Mouse (Mus musculus): ENCODE data around the gene Rnf223. TPM values are rescaled to one million over a fixed set of nuclear protein-coding genes. Genes with fewer than 3 reads are reported as not detected.

Gene Rnf223
- polyA plus RNA-seq, 1 experiment from 2014 or later, result 0.16 TPM

- no peaks in the 10 kb centered on the region for H3K9me3 ChIP-seq
- WGBS, result 63% methylated on average over 6 of the region's 6 CpGs
These were observed 30.9 kb upstream of the Rnf223 start for GRCm38 (mm10) chr4:156099427-156099826.

DNA sequence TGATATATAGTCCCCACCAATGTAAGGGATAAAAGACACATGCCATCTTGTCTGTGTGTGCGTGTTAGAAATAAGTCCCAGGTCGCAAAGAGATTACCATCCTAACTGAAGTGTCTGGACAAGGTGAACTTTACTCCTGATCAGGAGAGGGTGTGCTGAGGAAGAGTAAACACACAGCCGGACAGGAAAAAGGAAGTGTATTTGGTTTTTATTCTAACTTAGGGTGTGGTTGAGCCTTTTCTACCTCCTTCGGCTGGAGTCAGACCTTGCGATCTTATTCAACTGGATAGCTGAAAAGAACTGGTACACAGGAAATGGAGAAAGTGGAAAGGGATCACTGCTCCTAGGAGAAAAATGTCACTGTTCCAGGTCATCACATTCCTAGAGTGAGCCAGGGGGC, 29.8 kb upstream of the Rnf223 start:
- WGBS, result 86% methylated on average over 5 of the region's 5 CpGs
- H3K9ac ChIP-seq, result no peak overlapping the region
- no peak overlapping the region for H3K27ac ChIP-seq (replicated peaks)
- ATAC-seq (ENCODE audit: extremely low read depth, insufficient number of reproducible peaks, low FRiP score, low TSS enrichment), result no peak
- no peaks in the 10 kb centered on the region for H3K9me3 ChIP-seq
- H3K36me3 ChIP-seq, result no peaks in the 10 kb centered on the region
- H3K27me3 ChIP-seq (replicated peaks), result 0 out of 2 replicates have a peak, but pooled peaks cover 8% of the 10 kb centered on the region
- H3K4me2 ChIP-seq, result no peak overlapping the region
- peaks cover 20% of the 10 kb centered on the region for H3K4me1 ChIP-seq
- no peak overlapping the region for H3K4me3 ChIP-seq

More at GRCm38 (mm10) chr4:156099427-156099826, 30.9 kb upstream of the Rnf223 start:
- no peaks in the 10 kb centered on the region for H3K36me3 ChIP-seq
- 0 out of 2 replicates have a peak, but pooled peaks cover 8% of the 10 kb centered on the region for H3K27me3 ChIP-seq (replicated peaks)
- no peak overlapping the region for H3K4me3 ChIP-seq
- no peak overlapping the region for H3K9ac ChIP-seq
- no peak overlapping the region for H3K4me2 ChIP-seq
- no peak for ATAC-seq (ENCODE audit: extremely low read depth, insufficient number of reproducible peaks, low FRiP score, low TSS enrichment)
- H3K27ac ChIP-seq (replicated peaks), result no peak overlapping the region
- H3K4me1 ChIP-seq, result peaks cover 20% of the 10 kb centered on the region

- Histone ChIP-seq H3K9ac (no peak overlapping the region), H3K36me3 (no peaks in the 10 kb centered on the region), H3K4me3 (no peak overlapping the region), H3K9me3 (no peaks in the 10 kb centered on the region), H3K4me1 (peaks cover 20% of the 10 kb centered on the region), H3K4me2 (no peak overlapping the region), H3K27ac (replicated peaks) (no peak overlapping the region), H3K27me3 (replicated peaks) (0 out of 2 replicates have a peak, but pooled peaks cover 8% of the 10 kb centered on the region)
- 40% methylated on average over 3 of the region's 3 CpGs for WGBS
- no peak for ATAC-seq (ENCODE audit: extremely low read depth, insufficient number of reproducible peaks, low FRiP score, low TSS enrichment)
These were observed 28.8 kb upstream of the Rnf223 start for GRCm38 (mm10) chr4:156101481-156101903.

GRCm38 (mm10) chr4:156103342-156103741, 27.0 kb upstream of the Rnf223 start:
- Histone ChIP-seq H3K4me3 (no peak overlapping the region), H3K27ac (replicated peaks) (no peak overlapping the region), H3K36me3 (no peaks in the 10 kb centered on the region), H3K9ac (no peak overlapping the region), H3K4me1 (peaks cover 4% of the 10 kb centered on the region; the same call in 1 of the 2 replicates), H3K27me3 (replicated peaks) (0 out of 2 replicates have a peak, but pooled peaks cover 8% of the 10 kb centered on the region), H3K9me3 (no peaks in the 10 kb centered on the region), H3K4me2 (no peak overlapping the region)
- no peak for ATAC-seq (ENCODE audit: extremely low read depth, insufficient number of reproducible peaks, low FRiP score, low TSS enrichment)
- 52% methylated on average over 4 of the region's 4 CpGs for WGBS

- no peak for ATAC-seq (ENCODE audit: extremely low read depth, insufficient number of reproducible peaks, low FRiP score, low TSS enrichment)
- 24% methylated on average over 12 of the region's 13 CpGs for whole genome bisulfite sequencing
- Histone ChIP-seq H3K4me3 (peak overlapping the region; percentile 72), H3K4me2 (peak overlapping the region; percentile 73), H3K9me3 (no peaks in the 10 kb centered on the region), H3K36me3 (no peaks in the 10 kb centered on the region), H3K27me3 (replicated peaks) (no peaks in the 10 kb centered on the region), H3K4me1 (peaks cover 28% of the 10 kb centered on the region), H3K27ac (replicated peaks) (peak overlapping the region; percentile 82), H3K9ac (peak overlapping the region; percentile 83)
These were observed 21.4 kb upstream of the Rnf223 start for GRCm38 (mm10) chr4:156108606-156109546.

GRCm38 (mm10) chr4:156109570-156110331, 20.6 kb upstream of the Rnf223 start, which contains the start of gene 9430015G10Rik:
Gene 9430015G10Rik (plus strand): TSS chr4:156109982.
- peak within 1 kb of the TSS; percentile 89 for H3K27ac ChIP-seq (replicated peaks)
- H3K27me3 ChIP-seq (replicated peaks), result no peaks in the 10 kb centered on the region
- no peaks in the 10 kb centered on the region for H3K9me3 ChIP-seq
- peak within 1 kb of the TSS; percentile 89 for H3K9ac ChIP-seq
- peak within 1 kb of the TSS; percentile 81 for H3K4me2 ChIP-seq
- peak; percentile 99 for ATAC-seq (ENCODE audit: extremely low read depth, insufficient number of reproducible peaks, low FRiP score, low TSS enrichment)
- peaks cover 28% of the 10 kb centered on the region for H3K4me1 ChIP-seq
- WGBS, result under 1% methylated on average over 60 of the region's 60 CpGs
- peaks cover 5% of the 10 kb centered on the region for H3K36me3 ChIP-seq
- H3K4me3 ChIP-seq, result peak within 1 kb of the TSS; percentile 72

DNA sequence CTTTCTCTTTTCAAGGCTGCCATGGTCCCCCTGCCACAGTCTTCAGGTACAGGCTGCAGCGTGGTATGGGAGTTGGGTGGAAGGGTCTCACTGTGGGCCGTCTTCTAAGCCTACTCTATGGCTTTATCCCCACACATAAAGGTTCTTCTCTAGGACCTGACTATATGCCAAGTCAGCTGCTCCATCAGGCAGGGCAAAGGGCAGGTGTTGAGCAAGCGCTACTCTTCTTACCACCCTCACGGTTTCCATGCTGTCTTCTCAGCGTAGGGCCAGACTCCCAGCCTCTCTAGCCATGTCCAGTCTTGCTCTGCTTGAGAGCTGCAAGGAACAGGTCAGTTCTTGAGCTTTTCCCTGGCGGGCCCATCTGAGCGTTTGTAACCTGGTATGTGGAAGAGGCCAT, 6.2 kb upstream of the Rnf223 start:
- Histone ChIP-seq H3K27ac (replicated peaks) (no peak overlapping the region), H3K36me3 (peaks cover 91% of the 10 kb centered on the region), H3K4me3 (no peak overlapping the region), H3K9ac (no peak overlapping the region), H3K27me3 (replicated peaks) (no peaks in the 10 kb centered on the region), H3K4me1 (no peaks in the 10 kb centered on the region), H3K9me3 (no peaks in the 10 kb centered on the region), H3K4me2 (no peak overlapping the region)
- WGBS, result 92% methylated on average over 7 of the region's 7 CpGs
- ATAC-seq (ENCODE audit: extremely low read depth, insufficient number of reproducible peaks, low FRiP score, low TSS enrichment), result no peak

GRCm38 (mm10) chr4:156125393-156125792, 4.9 kb upstream of the Rnf223 start:
- no peak for ATAC-seq (ENCODE audit: extremely low read depth, insufficient number of reproducible peaks, low FRiP score, low TSS enrichment)
- Histone ChIP-seq H3K4me3 (no peak overlapping the region), H3K36me3 (peaks cover 78% of the 10 kb centered on the region), H3K9me3 (no peaks in the 10 kb centered on the region), H3K4me1 (no peaks in the 10 kb centered on the region), H3K27ac (replicated peaks) (no peak overlapping the region), H3K27me3 (replicated peaks) (no peaks in the 10 kb centered on the region), H3K4me2 (no peak overlapping the region), H3K9ac (no peak overlapping the region)
- WGBS, result 94% methylated on average over 6 of the region's 6 CpGs

DNA sequence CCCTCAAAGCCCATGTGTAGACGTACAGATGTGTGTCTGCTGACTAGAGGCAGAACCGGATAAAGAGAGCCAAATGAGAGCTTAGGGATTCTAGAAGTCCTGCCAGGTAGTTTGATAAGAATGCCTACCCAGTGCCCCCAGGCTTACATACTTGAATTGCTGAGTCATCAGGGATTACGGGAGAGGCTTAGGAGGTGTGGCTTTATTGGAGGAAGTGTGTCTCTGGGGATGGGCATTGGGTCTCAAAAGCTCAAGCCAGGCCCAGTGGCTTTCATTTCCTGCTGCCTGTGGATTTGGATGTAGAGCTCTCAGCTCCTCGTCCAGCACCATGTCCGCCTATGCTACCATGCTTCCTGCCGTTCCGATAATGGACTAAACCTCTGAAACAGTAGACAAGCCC, 3.5 kb upstream of the Rnf223 start:
- 80% methylated on average over 7 of the region's 7 CpGs for WGBS
- no peaks in the 10 kb centered on the region for H3K4me1 ChIP-seq

DNA sequence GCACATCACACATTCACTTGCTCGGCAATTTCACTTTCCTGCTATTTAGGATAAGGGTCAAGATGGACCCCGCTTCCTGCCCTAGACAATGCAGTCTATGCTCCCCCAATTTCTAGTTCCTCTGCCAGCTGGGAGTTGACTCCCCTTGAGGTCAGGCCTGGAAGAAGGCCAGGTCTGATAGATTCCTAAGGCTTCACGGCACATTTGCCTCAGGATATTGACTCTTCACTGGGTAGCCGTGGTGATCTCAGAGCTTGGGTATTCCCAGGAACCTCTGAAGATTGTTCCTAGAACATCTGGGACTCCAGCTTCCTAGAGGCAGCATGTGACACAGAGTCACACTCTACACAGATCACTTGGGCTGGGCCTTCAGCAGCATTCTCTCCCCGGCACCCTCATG, 1.6 kb upstream of the Rnf223 start:
- ATAC-seq (ENCODE audit: extremely low read depth, insufficient number of reproducible peaks, low FRiP score, low TSS enrichment), result no peak
- WGBS, result 65% methylated on average over 5 of the region's 5 CpGs
- H3K9ac ChIP-seq, result no peak overlapping the region
- no peaks in the 10 kb centered on the region for H3K4me1 ChIP-seq
- no peaks in the 10 kb centered on the region for H3K27me3 ChIP-seq (replicated peaks)
- no peak overlapping the region for H3K4me2 ChIP-seq
- peaks cover 45% of the 10 kb centered on the region for H3K36me3 ChIP-seq
- no peak overlapping the region for H3K4me3 ChIP-seq
- H3K27ac ChIP-seq (replicated peaks), result no peak overlapping the region
- no peaks in the 10 kb centered on the region for H3K9me3 ChIP-seq

More for the DNA sequence above, 3.5 kb upstream of the Rnf223 start:
- ATAC-seq (ENCODE audit: extremely low read depth, insufficient number of reproducible peaks, low FRiP score, low TSS enrichment), result no peak
- peaks cover 64% of the 10 kb centered on the region for H3K36me3 ChIP-seq
- no peak overlapping the region for H3K9ac ChIP-seq
- no peaks in the 10 kb centered on the region for H3K27me3 ChIP-seq (replicated peaks)
- H3K4me3 ChIP-seq, result no peak overlapping the region
- H3K27ac ChIP-seq (replicated peaks), result no peak overlapping the region
- H3K4me2 ChIP-seq, result no peak overlapping the region
- no peaks in the 10 kb centered on the region for H3K9me3 ChIP-seq

DNA sequence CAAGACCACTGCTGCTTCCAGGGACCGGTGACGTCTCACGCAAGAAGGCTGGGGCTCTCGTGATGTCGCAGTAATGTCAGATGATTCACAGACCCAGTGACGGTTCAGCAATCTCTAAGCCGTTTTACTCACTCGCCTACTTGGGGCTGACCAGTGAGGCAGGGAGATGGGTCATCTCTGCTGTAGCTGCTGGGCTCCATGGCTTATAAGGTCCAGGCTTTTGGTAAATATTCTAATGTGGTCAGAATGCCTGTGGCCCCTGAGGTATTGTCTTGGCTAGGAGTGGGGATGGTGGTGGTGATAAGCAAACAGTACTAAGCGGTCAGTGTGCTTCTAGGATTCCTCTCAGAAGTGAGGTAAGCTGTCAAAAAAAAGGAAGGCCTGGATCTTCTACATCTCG, 627 bp downstream of the Rnf223 start:
- Histone ChIP-seq H3K4me1 (no peaks in the 10 kb centered on the region), H3K9me3 (no peaks in the 10 kb centered on the region), H3K9ac (no peak overlapping the region; the same call in 1 of the 2 replicates), H3K27me3 (replicated peaks) (no peaks in the 10 kb centered on the region), H3K27ac (replicated peaks) (no peak overlapping the region), H3K4me2 (no peak overlapping the region), H3K4me3 (no peak overlapping the region), H3K36me3 (peaks cover 23% of the 10 kb centered on the region)
- WGBS, result 77% methylated on average over 10 of the region's 10 CpGs
- no peak for ATAC-seq (ENCODE audit: extremely low read depth, insufficient number of reproducible peaks, low FRiP score, low TSS enrichment)

Measured in heart, embryonic 13.5 days (tissue).